Mouse (Mus musculus) embryonic fibroblast, embryonic 13.5 days (primary cell): ENCODE measurements around the gene Lyz1.

ENCODE experiments used
- CTCF ChIP-seq: IDR thresholded peaks from 2 replicates; pipeline ENCODE4 v1.5.1; 2011; ENCODE audit warnings: mild to moderate bottlenecking, control low read depth, low read length, moderate library complexity, borderline replicate concordance; ENCODE audit not compliant: insufficient read depth
- POLR2A ChIP-seq: IDR thresholded peaks from 2 replicates; pipeline ENCODE4 v1.6.1; 2011; ENCODE audit warnings: low read depth, mild to moderate bottlenecking, control low read depth, low read length, moderate library complexity

GRCm38 (mm10) chr10:117288197-117289033 is 4.3 kb downstream of the Lyz1 start:
- TF ChIP-seq CTCF (no peak), POLR2A (no peak)
